Mouse (Mus musculus) right cerebral cortex, adult 18-20 months (tissue): Measurements from ENCODE around the gene Slc22a1.
A peak's percentile ranks its signal among the peaks of the same experiment; 100 is the strongest.

ENCODE experiments used
- DNase-seq: peaks from one replicate; pipeline ENCODE4 v3.0.0; 2022; ENCODE audit warnings: mixed read lengths

The Slc22a1 gene

GRCm38 (mm10) chr17:12675646-12676045 is at the start of gene Slc22a1:
Gene Slc22a1, minus strand, starts transcription at chr17:12675829.
- no peak for DNase-seq

- DNase-seq = peak; percentile 63
Observed at GRCm38 (mm10) chr17:12724767-12725744, 49.4 kb upstream of the Slc22a1 start.

GRCm38 (mm10) chr17:12723986-12724766 is 48.5 kb upstream of the Slc22a1 start:
- no peak for DNase-seq

GRCm38 (mm10) chr17:12722622-12723021 is 47.0 kb upstream of the Slc22a1 start:
- no peak for DNase-seq

GRCm38 (mm10) chr17:12721118-12721886 is 45.7 kb upstream of the Slc22a1 start:
- DNase-seq = no peak

- peak; percentile 30 for DNase-seq
Observed at GRCm38 (mm10) chr17:12718251-12718650, 42.6 kb upstream of the Slc22a1 start.

- no peak for DNase-seq
Observed at GRCm38 (mm10) chr17:12717445-12717844, 41.8 kb upstream of the Slc22a1 start.

- DNase-seq = no peak
Observed at GRCm38 (mm10) chr17:12715032-12715431, 39.4 kb upstream of the Slc22a1 start.

GRCm38 (mm10) chr17:12714080-12714561 is 38.5 kb upstream of the Slc22a1 start:
- DNase-seq = no peak

- no peak for DNase-seq
Observed at GRCm38 (mm10) chr17:12712993-12713392, 37.4 kb upstream of the Slc22a1 start.

GRCm38 (mm10) chr17:12712191-12712590 is 36.6 kb upstream of the Slc22a1 start:
- DNase-seq = no peak

GRCm38 (mm10) chr17:12710976-12711375 is 35.3 kb upstream of the Slc22a1 start:
- DNase-seq = no peak

- peak; percentile 60 for DNase-seq
Observed at GRCm38 (mm10) chr17:12710050-12710780, 34.6 kb upstream of the Slc22a1 start.

- DNase-seq = no peak
Observed at GRCm38 (mm10) chr17:12708398-12708797, 32.8 kb upstream of the Slc22a1 start.

- no peak for DNase-seq
Observed at GRCm38 (mm10) chr17:12706590-12707049, 31.0 kb upstream of the Slc22a1 start.

GRCm38 (mm10) chr17:12702901-12703300 is 27.3 kb upstream of the Slc22a1 start:
- no peak for DNase-seq

- DNase-seq = no peak
Observed at GRCm38 (mm10) chr17:12700373-12700772, 24.7 kb upstream of the Slc22a1 start.

GRCm38 (mm10) chr17:12691899-12692298 is 16.3 kb upstream of the Slc22a1 start:
- DNase-seq = no peak

- no peak for DNase-seq
Observed at GRCm38 (mm10) chr17:12689537-12689936, 13.9 kb upstream of the Slc22a1 start.

GRCm38 (mm10) chr17:12688427-12689110 is 12.9 kb upstream of the Slc22a1 start:
- DNase-seq = peak; percentile 38
